Mouse (Mus musculus) ES-E14 (cell line): ENCODE data around the gene Cadm2. TPM values are rescaled to one million over a fixed set of nuclear protein-coding genes. Genes with fewer than 3 reads are reported as not detected.

ENCODE experiments used
- DNase-seq: peaks from one replicate; pipeline ENCODE4 v3.0.0-alpha.2; 2013; ENCODE audit warnings: low read depth, low spot score
- H3K27ac ChIP-seq: 2 replicates; pipeline ENCODE4 v1.5.1; 2012; ENCODE audit warnings: low read depth, mild to moderate bottlenecking, low read length, moderate library complexity, mixed read lengths; ENCODE audit not compliant: poor library complexity, insufficient read depth, severe bottlenecking
- H3K36me3 ChIP-seq: 2 replicates; pipeline ENCODE4 v1.6.1; 2012; ENCODE audit warnings: mild to moderate bottlenecking, low read length, moderate library complexity, mixed read lengths; ENCODE audit not compliant: control insufficient read depth, poor library complexity, insufficient read depth, severe bottlenecking
- H3K4me1 ChIP-seq, 2 experiments: fragments of 150-350 bp in 1 of 2; sonication (generic) in 1 of 2; 2 replicates each; pipeline ENCODE4 v1.6.1; 2012; ENCODE audit warnings: low read length in 2 of 2, mild to moderate bottlenecking in 1 of 2, mixed read lengths in 1 of 2; ENCODE audit not compliant: control insufficient read depth in 2 of 2, insufficient read depth in 2 of 2, poor library complexity in 1 of 2
- H3K4me3 ChIP-seq, 2 experiments: fragments of 150-350 bp in 1 of 2; sonication (generic) in 1 of 2; 2 replicates each; pipeline ENCODE4 v1.5.1; 2012; ENCODE audit warnings: low read length in 2 of 2, low read depth in 1 of 2, mild to moderate bottlenecking in 1 of 2, mixed read lengths in 1 of 2; ENCODE audit not compliant: insufficient read depth in 1 of 2, poor library complexity in 1 of 2, severe bottlenecking in 1 of 2
- H3K9ac ChIP-seq: 2 replicates; pipeline ENCODE4 v1.6.1; 2012; ENCODE audit warnings: low read depth, mild to moderate bottlenecking, low read length, mixed read lengths; ENCODE audit not compliant: poor library complexity, insufficient read depth, severe bottlenecking
- H3K9me3 ChIP-seq: fragments of 150-350 bp; sonication (generic); 2 replicates; pipeline ENCODE4 v1.6.1; 2012; ENCODE audit warnings: low read depth, mild to moderate bottlenecking, low read length; ENCODE audit not compliant: control insufficient read depth, insufficient read depth
- CHD2 ChIP-seq: IDR thresholded peaks from 2 replicates; pipeline ENCODE4 v1.6.1; 2014; ENCODE audit warnings: mild to moderate bottlenecking, low read depth, low read length, inconsistent platforms
- HCFC1 ChIP-seq: IDR thresholded peaks from 2 replicates; pipeline ENCODE4 v1.6.1; 2012; ENCODE audit warnings: low read length, inconsistent platforms, borderline replicate concordance; ENCODE audit not compliant: insufficient read depth
- MAFK ChIP-seq: IDR thresholded peaks from 2 replicates; pipeline ENCODE4 v1.6.1; 2014; ENCODE audit warnings: mild to moderate bottlenecking, low read depth, low read length, inconsistent platforms; ENCODE audit not compliant: insufficient read depth
- ZC3H11A ChIP-seq: IDR thresholded peaks from 2 replicates; pipeline ENCODE4 v1.6.1; 2012; ENCODE audit warnings: low read depth, mild to moderate bottlenecking, inconsistent platforms, low read length, borderline replicate concordance
- ZNF384 ChIP-seq: IDR thresholded peaks from 2 replicates; pipeline ENCODE4 v1.6.1; 2012; ENCODE audit warnings: low read depth, low read length, inconsistent platforms
- in situ Hi-C, 2 experiments: fragments of 600-800 bp; cut with MboI; formaldehyde crosslinking; loops; one replicate each; pipeline ENCODE4 v1.15.1; 2025; ENCODE audit warnings: low sequenced_read_pairs in 2 of 2, inconsistent platforms in 1 of 2; ENCODE audit not compliant: unreplicated experiment in 2 of 2
- total RNA-seq: library from RNA; depleted of rRNA; stranded (reverse); fragments of 300-350 nt; gene quantifications from 2 replicates; pipeline ENCODE4 v1.2.3, GENCODE M21; 2012

The Cadm2 gene
- total RNA-seq, 1 experiment, result 0.09 TPM

DNA sequence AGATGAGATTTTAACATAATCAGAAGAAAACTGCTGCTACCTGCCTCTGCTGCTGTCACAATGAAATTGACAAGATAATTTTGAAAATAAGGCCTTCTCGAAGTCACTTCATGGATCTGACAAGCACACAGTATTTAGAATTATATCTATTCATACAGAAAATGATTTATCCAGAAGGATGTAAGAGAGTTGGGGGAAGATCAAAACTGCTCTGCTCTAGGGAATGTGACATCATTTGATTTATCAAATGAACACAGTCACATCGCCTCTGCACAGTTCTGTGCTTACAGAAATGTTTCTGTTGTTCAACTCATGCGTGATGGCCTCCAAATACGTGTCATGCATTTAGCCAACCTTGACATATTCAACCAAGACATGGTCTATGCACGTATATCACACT lies 437.8 kb downstream of the Cadm2 start:
- no peak overlapping the region for H3K4me3 ChIP-seq
- no peak overlapping the region for H3K27ac ChIP-seq
- no peak for DNase-seq
- H3K9ac ChIP-seq, result no peak overlapping the region
- no peaks in the 10 kb centered on the region for H3K9me3 ChIP-seq
- no peaks in the 10 kb centered on the region for H3K36me3 ChIP-seq
- in situ Hi-C loops, result no loop called here
- H3K4me1 ChIP-seq, result no peaks in the 10 kb centered on the region
- TF ChIP-seq HCFC1 (no peak), ZNF384 (no peak), CHD2 (no peak), ZC3H11A (no peak), MAFK (no peak)

DNA sequence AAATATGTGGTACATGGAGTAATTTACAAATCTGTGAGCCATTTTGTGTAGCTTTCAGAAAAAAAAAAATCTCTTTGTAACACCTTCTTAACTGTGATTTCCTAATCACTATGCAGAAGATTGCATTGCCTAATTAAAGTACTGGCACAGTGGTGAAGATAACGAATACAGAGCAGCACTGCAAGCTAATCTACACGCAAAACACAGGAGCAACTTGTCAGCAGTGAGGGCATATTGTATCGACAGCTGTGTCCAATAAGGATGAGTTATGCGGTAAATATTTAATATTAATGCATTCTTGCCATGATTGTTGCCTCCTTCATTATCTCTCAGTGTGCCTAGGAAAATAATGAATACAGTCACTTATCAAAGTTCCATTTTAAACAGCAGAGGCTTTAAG lies 445.3 kb downstream of the Cadm2 start:
- no peak for DNase-seq
- H3K27ac ChIP-seq, result no peak overlapping the region
- no peak for TF ChIP-seq ZNF384
- TF ChIP-seq HCFC1, result no peak
- TF ChIP-seq MAFK, result no peak
- no peak for TF ChIP-seq ZC3H11A
- no peaks in the 10 kb centered on the region for H3K4me1 ChIP-seq
- H3K4me3 ChIP-seq, result no peak overlapping the region
- H3K36me3 ChIP-seq, result no peaks in the 10 kb centered on the region
- H3K9me3 ChIP-seq, result no peaks in the 10 kb centered on the region
- in situ Hi-C loops, result no loop called here
- H3K9ac ChIP-seq, result no peak overlapping the region

DNA sequence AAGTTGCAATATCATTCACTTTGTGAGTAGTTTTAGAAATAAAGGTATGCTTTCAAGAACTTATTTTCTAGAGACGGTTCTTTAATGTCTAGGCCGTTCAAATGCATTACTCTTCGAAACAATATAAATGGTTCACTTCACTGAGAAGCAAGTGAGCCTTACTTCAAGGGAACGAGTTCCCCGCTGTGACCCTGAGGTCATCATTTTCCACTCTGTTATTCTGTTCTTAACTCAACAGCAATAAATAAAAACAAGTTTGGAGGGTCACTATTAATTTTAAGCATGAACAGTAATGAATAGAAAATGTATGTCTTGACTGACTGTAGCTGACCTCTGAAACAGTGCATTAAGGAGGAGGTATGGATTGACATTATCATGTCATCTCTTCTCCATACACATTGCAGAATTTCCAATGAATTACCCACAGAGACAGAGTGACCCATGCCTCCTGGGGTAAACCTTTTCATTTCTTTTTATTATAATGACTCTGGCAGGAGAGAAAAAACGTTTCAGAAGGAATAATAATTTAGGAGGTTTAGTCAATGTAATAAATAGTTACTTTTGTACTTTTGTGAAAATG lies 458.4 kb downstream of the Cadm2 start:
- Histone ChIP-seq H3K4me3 (no peak overlapping the region), H3K27ac (no peak overlapping the region), H3K9me3 (no peaks in the 10 kb centered on the region), H3K36me3 (no peaks in the 10 kb centered on the region), H3K9ac (no peak overlapping the region), H3K4me1 (no peaks in the 10 kb centered on the region)
- no peak for DNase-seq
- no peak for TF ChIP-seq ZNF384
- TF ChIP-seq MAFK, result no peak
- no peak for TF ChIP-seq CHD2
- TF ChIP-seq HCFC1, result no peak
- TF ChIP-seq ZC3H11A, result no peak
- in situ Hi-C loops, result no loop called here

DNA sequence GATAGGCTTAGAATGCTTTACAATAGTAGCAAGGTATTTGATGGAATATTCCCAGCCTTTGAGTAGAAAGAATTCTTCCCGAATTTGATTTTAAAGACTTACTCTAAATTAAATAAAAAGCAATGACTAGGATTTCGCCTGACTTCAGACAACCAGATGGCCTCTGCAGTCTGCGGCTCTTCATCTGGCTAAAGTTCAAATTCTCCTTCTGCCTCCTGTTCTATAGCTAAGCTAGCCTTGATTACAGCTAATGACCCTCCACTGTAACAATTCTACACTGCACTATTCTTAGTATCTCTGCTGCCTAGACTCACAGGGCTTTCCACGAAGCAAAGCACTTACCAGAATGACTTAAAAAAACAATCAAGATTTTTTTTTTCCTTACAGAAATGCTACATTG lies 495.9 kb downstream of the Cadm2 start:
- in situ Hi-C loops, result no loop called here
- no peaks in the 10 kb centered on the region for H3K4me1 ChIP-seq
- no peak for DNase-seq
- H3K9ac ChIP-seq, result no peak overlapping the region
- no peaks in the 10 kb centered on the region for H3K9me3 ChIP-seq
- no peak overlapping the region for H3K4me3 ChIP-seq
- TF ChIP-seq HCFC1, result no peak
- TF ChIP-seq ZNF384, result no peak
- TF ChIP-seq ZC3H11A, result no peak
- no peak for TF ChIP-seq MAFK
- no peak for TF ChIP-seq CHD2
- no peak overlapping the region for H3K27ac ChIP-seq
- H3K36me3 ChIP-seq, result no peaks in the 10 kb centered on the region

DNA sequence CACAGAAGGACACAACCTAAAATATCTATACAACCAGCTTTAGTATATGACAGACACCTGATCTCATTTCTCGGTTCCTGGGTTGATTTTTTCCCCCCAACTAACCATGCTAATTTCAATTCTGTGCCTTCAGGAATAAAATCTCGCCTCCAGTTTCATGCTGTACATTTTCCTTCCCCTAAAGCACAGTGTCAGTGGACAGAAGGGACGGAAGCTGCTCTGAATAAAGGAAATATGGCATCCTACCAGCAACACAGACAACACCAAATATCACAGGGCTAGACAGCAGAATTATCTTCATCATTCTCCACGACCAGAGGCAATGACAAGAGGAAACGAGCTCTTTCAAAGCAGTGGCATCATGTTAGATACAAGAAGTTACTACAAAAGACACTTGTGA lies 498.2 kb downstream of the Cadm2 start:
- H3K9me3 ChIP-seq, result no peaks in the 10 kb centered on the region
- TF ChIP-seq ZNF384 (no peak), HCFC1 (no peak), CHD2 (no peak), MAFK (no peak), ZC3H11A (no peak)
- in situ Hi-C loops, result no loop called here
- H3K9ac ChIP-seq, result no peak overlapping the region
- no peak overlapping the region for H3K27ac ChIP-seq
- no peaks in the 10 kb centered on the region for H3K36me3 ChIP-seq
- DNase-seq, result no peak
- no peaks in the 10 kb centered on the region for H3K4me1 ChIP-seq
- no peak overlapping the region for H3K4me3 ChIP-seq
